Mouse (Mus musculus) central nervous system, embryonic 18 days (tissue): ENCODE data around the gene Hdac9. TPM values are rescaled to one million over a fixed set of nuclear protein-coding genes. Genes with fewer than 3 reads are reported as not detected.

Experiments
- polyA plus RNA-seq: library from polyadenylated mRNA; depleted of rRNA; stranded (reverse); fragments of >200 nt; gene quantifications from 2 replicates; pipeline ENCODE4 v1.2.3, GENCODE M21; 2012; rRNA removed

Gene Hdac9
- polyA plus RNA-seq, result 12.9 and 13.6 TPM in 2 replicates

DNA sequence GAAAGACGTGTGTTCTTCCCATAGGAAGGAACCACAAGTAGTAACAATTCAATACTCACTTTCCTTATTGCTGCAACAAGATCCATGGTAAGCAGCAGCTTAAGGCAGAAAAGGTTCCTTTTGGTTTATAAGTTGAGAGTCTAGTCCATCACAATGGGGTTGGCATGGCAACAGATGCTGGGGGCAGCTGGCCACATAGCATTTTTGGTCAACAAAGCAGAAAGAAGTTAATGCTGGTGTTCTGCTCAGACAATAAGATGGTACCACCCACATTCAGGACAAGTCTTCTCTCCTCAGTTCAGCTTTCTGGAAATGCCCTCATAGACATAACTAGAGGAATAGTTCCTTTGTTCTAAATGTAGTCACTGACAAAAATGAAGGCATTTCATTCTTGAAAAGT lies at the start of gene Hdac9:
TSS of gene Hdac9 (minus strand) at position 101 of the 400 bp plus-strand sequence.

Other genes starting within 250 kb of the Hdac9 start
- gene Prps1l1, start 67.7 kb upstream of the Hdac9 start, polyA plus RNA-seq, result not detected in 2 replicates
- gene Snx13, start 130.1 kb upstream of the Hdac9 start, polyA plus RNA-seq, result 15.0 and 16.4 TPM in 2 replicates